Mouse (Mus musculus): Measurements from ENCODE around the gene Gm2564.
"Not testable (repeated sequence)": the region's sequence is repeated elsewhere in the genome, so short reads cannot be mapped to it uniquely, and the experiment has no call there.

Gene Gm2564

GRCm38 (mm10) chr4:42629419-42629818 is at the start of gene Gm2564:
Gene Gm2564 (plus strand): TSS chr4:42629719.
- CTCF ChIA-PET, result not testable (repeated sequence)

DNA sequence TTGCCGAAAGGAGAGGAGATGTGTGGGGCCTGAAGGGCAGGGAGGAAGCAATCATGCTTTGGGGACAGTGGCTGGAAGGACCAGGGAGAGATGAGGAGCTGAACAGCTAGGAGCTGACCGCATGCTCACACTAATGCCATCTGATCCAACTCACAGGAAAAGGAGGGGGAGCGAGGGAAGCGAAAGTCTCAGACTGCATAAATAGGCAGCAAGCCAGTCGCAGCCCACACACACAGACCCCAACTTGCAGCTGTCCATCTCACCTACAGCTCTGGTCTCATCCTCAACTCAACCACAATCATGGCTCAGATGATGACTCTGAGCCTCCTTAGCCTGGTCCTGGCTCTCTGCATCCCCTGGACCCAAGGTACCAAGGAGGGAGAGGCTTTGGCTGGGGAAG is 17.6 kb upstream of the Gm2564 start, which contains the start of gene Gm10591:
Gene Gm10591, plus strand, starts transcription at position 301 of the 400 bp plus-strand sequence.
- CTCF ChIA-PET, result not testable (repeated sequence)

- CTCF ChIA-PET, result not testable (repeated sequence)
Observed at GRCm38 (mm10) chr4:42654951-42655350, 25.4 kb downstream of the Gm2564 start, which contains the start of gene Ccl27b. Gene Ccl27b (plus strand): TSS chr4:42655251.

GRCm38 (mm10) chr4:42661793-42662192 is 32.3 kb downstream of the Gm2564 start, which contains the start of gene Il11ra2:
Gene Il11ra2 (minus strand): TSS chr4:42661893.
- CTCF ChIA-PET, result not testable (repeated sequence)

- CTCF ChIA-PET, result not testable (repeated sequence)
Observed at GRCm38 (mm10) chr4:42675415-42675814, 45.9 kb downstream of the Gm2564 start.

GRCm38 (mm10) chr4:42679365-42679764 is 49.8 kb downstream of the Gm2564 start:
- CTCF ChIA-PET, result not testable (repeated sequence)

DNA sequence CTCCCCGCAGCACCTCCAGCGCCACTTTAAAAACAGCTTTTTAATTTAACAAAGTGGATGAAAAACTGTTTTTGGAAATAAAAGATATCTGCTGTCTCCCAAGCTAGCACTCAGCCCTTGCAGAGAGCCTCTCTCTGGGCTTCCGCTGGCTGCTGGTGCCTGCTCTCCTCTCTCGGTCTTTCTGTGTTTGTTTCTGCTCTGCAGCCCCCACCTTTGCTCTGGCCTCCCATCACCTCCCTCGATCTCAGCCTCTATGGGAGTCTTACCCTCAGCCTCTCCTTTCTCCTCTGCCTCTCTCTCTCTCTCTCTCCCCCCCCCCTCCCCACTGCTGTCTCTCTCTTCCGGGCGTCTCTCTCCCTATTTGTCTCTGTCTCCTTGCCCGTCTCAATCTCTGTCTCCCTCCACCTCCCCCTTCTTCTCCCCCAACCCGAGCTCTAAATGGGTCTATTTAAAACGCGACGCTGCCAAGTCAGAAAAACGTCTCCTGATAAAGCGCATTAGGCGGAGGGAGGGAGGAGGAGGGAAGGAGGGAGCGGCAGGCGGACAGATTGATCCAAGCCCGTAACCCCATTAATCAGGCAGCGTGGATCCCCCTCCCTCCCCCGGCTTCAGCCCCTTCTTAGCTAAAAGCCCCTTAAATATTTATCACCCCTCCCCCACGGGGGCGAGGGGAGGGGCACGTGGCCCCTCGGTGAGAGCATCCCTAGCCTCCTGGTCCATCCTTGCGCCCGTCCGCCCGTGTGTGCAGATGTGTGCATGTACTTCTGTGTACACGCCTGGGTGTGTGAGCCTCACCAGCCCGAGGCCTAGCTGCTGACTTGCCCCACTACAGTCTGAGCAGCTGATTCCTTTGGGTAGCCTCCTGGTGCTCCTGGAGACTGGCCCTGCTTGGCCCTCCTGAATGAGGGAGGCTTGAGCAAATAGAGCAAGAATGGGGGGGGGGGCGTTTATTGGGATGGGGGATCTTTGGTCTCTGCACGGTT is 51.1 kb downstream of the Gm2564 start:
- CTCF ChIA-PET, result not testable (repeated sequence)

Data from spleen, embryonic (tissue).